Mouse (Mus musculus) CD4-positive, CD25-positive, alpha-beta regulatory T cell, adult 9 weeks (primary cell): Measurements from ENCODE around the gene Tmem248. TPM values are rescaled to one million over a fixed set of nuclear protein-coding genes. Genes with fewer than 3 reads are reported as not detected.

ENCODE experiments used
- polyA plus RNA-seq: library from polyadenylated mRNA; unstranded; fragments of 100-300 nt; shearing (Covaris generic); gene quantifications from one replicate; pipeline ENCODE4 v1.2.1, GENCODE M21; 2017

Tmem248 gene
- 7.8 TPM for polyA plus RNA-seq

GRCm38 (mm10) chr5:130216781-130217180 is at the start of gene Tmem248:
Tmem248 (plus strand) TSS chr5:130217081.

GRCm38 (mm10) chr5:130171423-130171954 is 45.4 kb upstream of the Tmem248 start, which contains the start of gene Rabgef1:
Rabgef1 (plus strand) TSS chr5:130171798.

GRCm38 (mm10) chr5:130255017-130255720 is 38.3 kb downstream of the Tmem248 start, which contains the start of the genes Sbds and Tyw1:
Sbds (minus strand) TSS chr5:130255530.
Tyw1 (plus strand) TSS chr5:130255619.

Other genes starting within 250 kb of the Tmem248 start
- gene Gusb, start 214.0 kb upstream of the Tmem248 start, polyA plus RNA-seq = 58.3 TPM
- gene Asl, start 187.8 kb upstream of the Tmem248 start, polyA plus RNA-seq = 97.4 TPM
- gene Crcp, start 187.8 kb upstream of the Tmem248 start, polyA plus RNA-seq = 56.1 TPM
- 1.7 TPM for gene Tpst1, start 143.8 kb upstream of the Tmem248 start, polyA plus RNA-seq
- 7.8 TPM for gene Kctd7, start 72.2 kb upstream of the Tmem248 start, polyA plus RNA-seq
- 40.9 TPM for gene Rabgef1, start 45.3 kb upstream of the Tmem248 start, polyA plus RNA-seq
- 120 TPM for gene Sbds, start 38.4 kb downstream of the Tmem248 start, polyA plus RNA-seq
- gene Tyw1, start 38.5 kb downstream of the Tmem248 start, polyA plus RNA-seq = 47.9 TPM
- not detected for gene Caln1, start 152.4 kb downstream of the Tmem248 start, polyA plus RNA-seq
- gene A330070K13Rik, start 167.6 kb downstream of the Tmem248 start, polyA plus RNA-seq = not detected